Mouse (Mus musculus): ENCODE results near the gene 4930550C14Rik. TPM values are rescaled to one million over a fixed set of nuclear protein-coding genes. Genes with fewer than 3 reads are reported as not detected.
A peak's percentile ranks its signal among the peaks of the same experiment; 100 is the strongest.

The 4930550C14Rik gene
- polyA plus RNA-seq, 1 experiment = 1.2 TPM

DNA sequence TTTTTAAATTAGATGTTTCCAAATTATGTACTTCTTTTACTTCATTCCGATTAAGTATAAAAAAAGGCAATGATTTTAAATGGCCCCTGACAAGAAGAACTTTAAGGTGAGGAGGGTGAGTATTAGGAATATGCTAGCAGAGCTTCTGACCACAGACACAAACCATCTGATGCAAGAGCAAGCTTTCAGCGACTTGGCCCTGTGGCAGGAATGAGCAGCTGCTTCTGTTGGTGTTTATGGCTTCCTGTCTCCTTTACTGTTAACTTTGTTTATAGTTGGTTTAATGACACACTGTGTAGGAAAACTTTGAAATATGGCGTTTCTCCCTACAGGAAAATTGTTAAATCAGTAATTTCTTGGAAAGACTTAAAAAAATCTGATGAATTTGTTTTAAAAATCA lies 25.5 kb downstream of the 4930550C14Rik start:
- H3K4me1 ChIP-seq (ENCODE audit: control insufficient read depth, insufficient read depth, low read length) = no peaks in the 10 kb centered on the region
- no peak overlapping the region for H3K4me3 ChIP-seq (ENCODE audit: insufficient read depth, low read length)
- no peak for TF ChIP-seq CTCF (IDR thresholded peaks at IDR 0.05; ENCODE audit: borderline replicate concordance, insufficient read depth, low read length)
- no peak for TF ChIP-seq POLR2A (IDR thresholded peaks at IDR 0.05; ENCODE audit: low read depth, low read length)
- no peak overlapping the region for H3K27ac ChIP-seq (ENCODE audit: insufficient read depth, low read length)

DNA sequence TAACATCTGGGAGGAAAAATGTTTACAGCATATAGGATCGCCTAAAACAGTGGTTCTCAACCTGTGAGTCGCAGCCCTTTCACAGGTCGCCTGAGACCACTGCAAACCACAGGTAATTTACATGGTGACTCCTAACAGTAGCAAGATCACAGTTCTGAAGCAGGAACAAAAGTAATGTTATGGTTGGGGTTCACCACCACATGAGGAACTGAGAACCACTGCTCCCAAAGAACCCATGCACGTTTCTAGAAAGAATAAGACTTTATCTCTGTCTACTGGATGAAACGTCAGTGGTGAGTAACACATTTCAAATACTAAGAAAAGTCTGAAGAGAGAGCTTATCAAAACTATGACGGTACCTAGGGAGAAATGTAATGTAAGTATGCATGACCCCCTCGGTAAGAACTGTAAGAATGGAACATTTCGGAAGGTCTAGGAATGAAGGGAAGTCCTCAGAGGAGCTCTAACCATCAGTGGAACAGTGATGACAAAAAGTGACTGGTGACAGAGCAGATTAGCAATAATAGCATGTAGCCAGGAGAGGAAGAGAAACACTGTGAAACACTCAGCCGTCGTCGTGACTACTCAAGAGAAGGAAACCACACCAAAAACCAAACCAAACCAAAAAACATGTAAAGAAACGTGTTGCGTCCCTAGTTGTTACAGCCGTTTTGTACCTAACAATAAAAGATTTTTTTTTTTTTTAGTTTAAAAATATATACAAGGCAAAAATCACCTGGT lies 33.9 kb downstream of the 4930550C14Rik start:
- Histone ChIP-seq H3K4me1 (ENCODE audit: control insufficient read depth, insufficient read depth, low read length) (no peaks in the 10 kb centered on the region), H3K27ac (ENCODE audit: insufficient read depth, low read length) (no peak overlapping the region), H3K4me3 (ENCODE audit: insufficient read depth, low read length) (no peak overlapping the region)
- no peak for TF ChIP-seq CTCF (IDR thresholded peaks at IDR 0.05; ENCODE audit: borderline replicate concordance, insufficient read depth, low read length)
- no peak for TF ChIP-seq POLR2A (IDR thresholded peaks at IDR 0.05; ENCODE audit: low read depth, low read length)

DNA sequence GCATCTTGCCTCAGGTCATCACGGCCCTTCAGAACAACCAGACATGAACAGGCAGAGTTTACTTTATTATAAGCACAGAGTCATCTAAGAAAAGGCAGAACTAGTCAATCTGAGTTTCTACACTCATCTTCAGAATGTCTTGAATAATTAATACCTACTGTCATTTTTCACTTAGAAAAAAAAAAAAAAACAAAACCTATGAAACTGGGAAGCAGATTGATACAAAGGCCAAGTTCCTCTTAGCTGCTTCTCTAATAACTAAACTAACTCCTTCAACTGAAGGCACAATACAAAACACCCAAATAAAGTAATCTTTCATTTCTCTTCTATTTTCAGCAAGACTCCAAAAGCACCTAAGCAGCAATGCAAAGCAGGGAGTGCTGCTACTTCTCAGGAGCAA lies 48.5 kb downstream of the 4930550C14Rik start:
- H3K4me3 ChIP-seq (ENCODE audit: insufficient read depth, low read length) = no peak overlapping the region
- H3K27ac ChIP-seq (ENCODE audit: insufficient read depth, low read length) = no peak overlapping the region
- TF ChIP-seq POLR2A (IDR thresholded peaks at IDR 0.05; ENCODE audit: low read depth, low read length) = no peak
- TF ChIP-seq CTCF (IDR thresholded peaks at IDR 0.05; ENCODE audit: borderline replicate concordance, insufficient read depth, low read length) = no peak
- H3K4me1 ChIP-seq (ENCODE audit: control insufficient read depth, insufficient read depth, low read length) = no peaks in the 10 kb centered on the region

DNA sequence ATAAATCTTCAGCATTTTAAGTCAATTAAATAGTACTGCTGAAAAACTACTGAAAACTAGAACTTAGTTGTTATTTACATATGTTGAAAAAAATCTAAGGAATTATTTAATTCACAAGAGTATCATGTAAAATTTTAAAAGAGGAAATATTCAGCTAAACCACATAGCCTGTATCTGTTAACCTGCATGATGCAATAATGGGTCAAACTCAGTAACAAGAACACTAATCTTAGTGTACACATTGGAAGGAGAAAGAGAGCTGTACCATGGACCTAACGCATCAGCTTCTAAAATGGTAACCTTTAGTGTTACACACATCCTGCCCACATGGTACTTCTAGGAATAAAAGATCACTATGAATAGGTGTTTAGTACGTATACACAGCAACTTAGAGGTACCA lies 49.9 kb downstream of the 4930550C14Rik start:
- no peak overlapping the region for H3K4me3 ChIP-seq (ENCODE audit: insufficient read depth, low read length)
- no peaks in the 10 kb centered on the region for H3K4me1 ChIP-seq (ENCODE audit: control insufficient read depth, insufficient read depth, low read length)
- H3K27ac ChIP-seq (ENCODE audit: insufficient read depth, low read length) = peak overlapping the region; percentile 52; the same call in 1 of the 2 replicates
- no peak for TF ChIP-seq POLR2A (IDR thresholded peaks at IDR 0.05; ENCODE audit: low read depth, low read length)
- TF ChIP-seq CTCF (IDR thresholded peaks at IDR 0.05; ENCODE audit: borderline replicate concordance, insufficient read depth, low read length) = no peak

DNA sequence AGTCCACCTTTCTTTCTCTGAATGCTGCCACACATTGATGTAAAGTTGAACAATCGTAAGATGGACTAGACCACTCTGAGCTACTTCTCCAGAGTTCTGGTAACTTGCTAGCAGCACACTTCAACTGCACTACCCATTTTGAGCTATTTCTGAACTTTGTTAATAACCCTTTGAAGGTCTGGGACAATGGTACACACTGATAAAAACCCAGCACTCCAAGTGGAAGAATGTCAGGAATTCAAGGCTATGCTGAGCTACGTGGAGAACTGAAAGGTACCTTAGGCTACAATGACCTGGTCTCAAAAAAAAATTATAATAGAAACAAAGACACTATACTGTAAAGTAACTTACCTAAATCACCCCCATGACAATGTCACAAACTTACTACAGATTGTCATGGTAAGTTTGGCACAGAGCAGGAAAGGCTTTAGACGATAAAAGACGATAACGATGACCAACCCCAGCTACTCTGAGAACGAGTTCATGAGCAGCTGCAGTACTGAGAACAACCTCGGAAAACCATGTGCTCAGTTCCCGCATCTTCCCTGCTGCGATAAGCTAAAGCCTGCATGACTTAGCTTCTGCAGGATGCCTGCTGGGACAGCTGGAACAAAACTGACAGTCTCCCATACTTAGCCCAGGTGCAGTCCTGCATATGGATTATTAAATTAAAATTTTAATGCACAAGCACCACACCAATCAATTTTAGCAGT lies 70.8 kb downstream of the 4930550C14Rik start:
- Histone ChIP-seq H3K27ac (ENCODE audit: insufficient read depth, low read length) (no peak overlapping the region), H3K4me1 (ENCODE audit: control insufficient read depth, insufficient read depth, low read length) (no peaks in the 10 kb centered on the region), H3K4me3 (ENCODE audit: insufficient read depth, low read length) (no peak overlapping the region)
- no peak for TF ChIP-seq POLR2A (IDR thresholded peaks at IDR 0.05; ENCODE audit: low read depth, low read length)
- no peak for TF ChIP-seq CTCF (IDR thresholded peaks at IDR 0.05; ENCODE audit: borderline replicate concordance, insufficient read depth, low read length)

Other genes starting within 250 kb of the 4930550C14Rik start
- 21.1 and 22.9 TPM in 2 replicates for gene Ddx10, start 154.3 kb upstream of the 4930550C14Rik start, polyA plus RNA-seq (2011; ENCODE audit: insufficient read length, low read depth, missing spikeins)
- not detected in 2 replicates for gene Exph5, start 100.7 kb upstream of the 4930550C14Rik start, polyA plus RNA-seq (2011; ENCODE audit: insufficient read length, low read depth, missing spikeins)
- 34.7 and 51.7 TPM in 2 replicates for gene Kdelc2, start 18.3 kb upstream of the 4930550C14Rik start, polyA plus RNA-seq (2011; ENCODE audit: insufficient read length, low read depth, missing spikeins)
- gene Atm, start 134.4 kb downstream of the 4930550C14Rik start, polyA plus RNA-seq (2011; ENCODE audit: insufficient read length, low read depth, missing spikeins) = 19.3 and 19.9 TPM in 2 replicates
- 24.1 and 27.7 TPM in 2 replicates for gene Npat, start 134.7 kb downstream of the 4930550C14Rik start, polyA plus RNA-seq (2011; ENCODE audit: insufficient read length, low read depth, missing spikeins)
- 46.7 and 75.9 TPM in 2 replicates for gene Acat1, start 208.1 kb downstream of the 4930550C14Rik start, polyA plus RNA-seq (2011; ENCODE audit: insufficient read length, low read depth, missing spikeins)

Measured in embryonic fibroblast, embryonic 13.5 days (primary cell).